Mouse (Mus musculus): ENCODE results near the gene Pus1. TPM values are rescaled to one million over a fixed set of nuclear protein-coding genes. Genes with fewer than 3 reads are reported as not detected.

The Pus1 gene
- total RNA-seq, 1 experiment, result 68.2 TPM

DNA sequence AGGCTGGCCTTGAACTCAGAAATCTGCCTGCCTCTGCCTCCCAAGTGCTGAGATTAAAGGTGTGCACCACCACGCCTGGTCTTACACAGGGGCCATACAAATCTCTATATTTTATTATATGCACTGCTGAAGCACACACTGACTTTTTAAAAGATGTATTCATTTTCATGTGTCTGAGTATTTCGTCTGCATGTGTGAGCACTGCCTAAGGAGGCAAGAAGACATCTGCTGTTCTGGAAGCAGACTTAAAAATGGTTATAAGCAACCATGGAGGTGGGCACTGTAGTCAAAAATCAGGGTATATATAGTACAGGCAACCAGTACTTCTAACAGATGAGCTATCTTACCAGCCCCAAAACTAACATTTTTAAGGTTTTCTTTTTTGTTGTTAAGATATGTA is 49.2 kb downstream of the Pus1 start:
- in situ Hi-C loops (cut with MboI; ENCODE audit: low sequenced_read_pairs in 2 of 2, unreplicated experiment in 2 of 2), result no loop called here
- DNase-seq (ENCODE audit: low read depth, low spot score), result no peak
- no peak overlapping the region for H3K4me3 ChIP-seq (ENCODE audit: insufficient read depth in 1 of 2, low read depth in 1 of 2, low read length in 2 of 2, poor library complexity in 1 of 2, severe bottlenecking in 1 of 2)
- no peaks in the 10 kb centered on the region for H3K9me3 ChIP-seq (ENCODE audit: control insufficient read depth, insufficient read depth, low read depth, low read length)
- TF ChIP-seq MAFK (IDR thresholded peaks at IDR 0.05; ENCODE audit: insufficient read depth, low read depth, low read length) (no peak), CHD2 (IDR thresholded peaks at IDR 0.05; ENCODE audit: low read depth, low read length) (no peak), HCFC1 (IDR thresholded peaks at IDR 0.05; ENCODE audit: borderline replicate concordance, insufficient read depth, low read length) (no peak), ZC3H11A (IDR thresholded peaks at IDR 0.05; ENCODE audit: borderline replicate concordance, low read depth, low read length) (no peak), ZNF384 (IDR thresholded peaks at IDR 0.05; ENCODE audit: low read depth, low read length) (no peak)
- H3K9ac ChIP-seq (ENCODE audit: insufficient read depth, low read depth, low read length, poor library complexity, severe bottlenecking), result no peak overlapping the region; the same call in 1 of the 2 replicates
- H3K4me1 ChIP-seq (ENCODE audit: control insufficient read depth in 2 of 2, insufficient read depth in 2 of 2, low read length in 2 of 2, poor library complexity in 1 of 2), result no peaks in the 10 kb centered on the region
- peaks cover 17% of the 10 kb centered on the region for H3K36me3 ChIP-seq (ENCODE audit: control insufficient read depth, insufficient read depth, low read length, poor library complexity, severe bottlenecking)
- H3K27ac ChIP-seq (ENCODE audit: insufficient read depth, low read depth, low read length, poor library complexity, severe bottlenecking), result no peak overlapping the region

DNA sequence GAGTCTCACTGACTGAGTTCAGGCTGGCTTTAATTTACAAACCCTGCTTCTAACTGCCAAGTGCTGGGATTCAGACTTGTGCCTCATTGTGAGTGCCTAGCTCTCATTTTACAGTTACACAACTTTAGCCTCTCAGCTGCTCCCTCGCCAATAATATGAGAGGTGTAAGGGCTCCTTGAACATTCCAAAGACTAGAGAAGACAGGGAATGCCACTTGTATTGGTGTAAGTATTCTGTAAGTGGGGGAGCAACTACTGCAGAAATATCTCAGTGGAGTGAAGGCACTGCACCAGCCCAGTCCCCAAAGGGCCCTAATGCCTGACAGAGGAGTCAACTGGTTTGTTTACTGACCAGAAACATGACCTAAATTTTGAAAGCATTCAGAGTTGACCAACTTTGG is 52.6 kb downstream of the Pus1 start:
- Histone ChIP-seq H3K36me3 (ENCODE audit: control insufficient read depth, insufficient read depth, low read length, poor library complexity, severe bottlenecking) (peaks cover 6% of the 10 kb centered on the region), H3K9me3 (ENCODE audit: control insufficient read depth, insufficient read depth, low read depth, low read length) (no peaks in the 10 kb centered on the region), H3K4me1 (ENCODE audit: control insufficient read depth in 2 of 2, insufficient read depth in 2 of 2, low read length in 2 of 2, poor library complexity in 1 of 2) (no peaks in the 10 kb centered on the region), H3K9ac (ENCODE audit: insufficient read depth, low read depth, low read length, poor library complexity, severe bottlenecking) (no peak overlapping the region), H3K27ac (ENCODE audit: insufficient read depth, low read depth, low read length, poor library complexity, severe bottlenecking) (no peak overlapping the region), H3K4me3 (ENCODE audit: insufficient read depth in 1 of 2, low read depth in 1 of 2, low read length in 2 of 2, poor library complexity in 1 of 2, severe bottlenecking in 1 of 2) (no peak overlapping the region)
- in situ Hi-C loops (cut with MboI; ENCODE audit: low sequenced_read_pairs in 2 of 2, unreplicated experiment in 2 of 2), result no loop called here
- DNase-seq (ENCODE audit: low read depth, low spot score), result no peak
- no peak for TF ChIP-seq HCFC1 (IDR thresholded peaks at IDR 0.05; ENCODE audit: borderline replicate concordance, insufficient read depth, low read length)
- no peak for TF ChIP-seq MAFK (IDR thresholded peaks at IDR 0.05; ENCODE audit: insufficient read depth, low read depth, low read length)
- TF ChIP-seq ZNF384 (IDR thresholded peaks at IDR 0.05; ENCODE audit: low read depth, low read length), result no peak
- TF ChIP-seq ZC3H11A (IDR thresholded peaks at IDR 0.05; ENCODE audit: borderline replicate concordance, low read depth, low read length), result no peak
- no peak for TF ChIP-seq CHD2 (IDR thresholded peaks at IDR 0.05; ENCODE audit: low read depth, low read length)

Other genes starting within 250 kb of the Pus1 start
- 0.40 and 1.6 TPM in 2 replicates for gene Galnt9, start 236.3 kb downstream of the Pus1 start, total RNA-seq (2012; rRNA removed)
- 75.0 and 79.4 TPM in 2 replicates for gene Noc4l, start 127.2 kb downstream of the Pus1 start, total RNA-seq (2012; rRNA removed)
- gene Ddx51, start 127.2 kb downstream of the Pus1 start, total RNA-seq (2012; rRNA removed), result 32.4 and 61.1 TPM in 2 replicates
- gene Ep400, start 9.9 kb downstream of the Pus1 start, total RNA-seq (2012; rRNA removed), result 56.7 and 62.2 TPM in 2 replicates
- gene Ulk1, start 29.4 kb upstream of the Pus1 start, total RNA-seq (2012; rRNA removed), result 82.7 and 136 TPM in 2 replicates
- 21.7 and 22.9 TPM in 2 replicates for gene Hscb, start 59.1 kb upstream of the Pus1 start, total RNA-seq (2012; rRNA removed)
- 43.4 and 46.6 TPM in 2 replicates for gene Chek2, start 59.3 kb upstream of the Pus1 start, total RNA-seq (2012; rRNA removed)
- 5.2 and 5.8 TPM in 2 replicates for gene Ttc28, start 99.1 kb upstream of the Pus1 start, total RNA-seq (2012; rRNA removed)